Mouse (Mus musculus): ENCODE measurements around the gene Serinc2. TPM values are rescaled to one million over a fixed set of nuclear protein-coding genes. Genes with fewer than 3 reads are reported as not detected.
"Not testable (repeated sequence)": the region's sequence is repeated elsewhere in the genome, so short reads cannot be mapped to it uniquely, and the experiment has no call there.

Gene Serinc2
- polyA plus RNA-seq, 1 experiment from 2014 or later, result 40.1 TPM

- 86% methylated on average over 8 of the region's 8 CpGs for WGBS
- H3K4me3 ChIP-seq, result no peak overlapping the region
- H3K9me3 ChIP-seq (replicated peaks), result no peaks in the 10 kb centered on the region
- no peaks in the 10 kb centered on the region for H3K36me3 ChIP-seq
- no peaks in the 10 kb centered on the region for H3K27me3 ChIP-seq (ENCODE audit: low read depth, poor library complexity, severe bottlenecking)
- no peak for DNase-seq (ENCODE audit: low spot score)
- H3K27ac ChIP-seq (replicated peaks), result no peak overlapping the region
- H3K4me1 ChIP-seq, result 0 out of 2 replicates have a peak, but pooled peaks cover 2% of the 10 kb centered on the region
Measured at GRCm38 (mm10) chr4:130244749-130245148, 34.3 kb downstream of the Serinc2 start.

- H3K36me3 ChIP-seq, result not testable (repeated sequence)
- 86% methylated on average over 1 of the region's 1 CpGs for WGBS
Measured at GRCm38 (mm10) chr4:130243621-130244020, 35.4 kb downstream of the Serinc2 start.

GRCm38 (mm10) chr4:130242956-130243355 is 36.0 kb downstream of the Serinc2 start:
- Histone ChIP-seq H3K4me3 (no peak overlapping the region), H3K27me3 (ENCODE audit: low read depth, poor library complexity, severe bottlenecking) (no peaks in the 10 kb centered on the region), H3K9me3 (replicated peaks) (no peaks in the 10 kb centered on the region), H3K4me1 (0 out of 2 replicates have a peak, but pooled peaks cover 2% of the 10 kb centered on the region), H3K27ac (replicated peaks) (no peak overlapping the region), H3K36me3 (no peaks in the 10 kb centered on the region)
- DNase-seq (ENCODE audit: low spot score), result no peak
- 88% methylated on average over 5 of the region's 5 CpGs for WGBS

More at GRCm38 (mm10) chr4:130243621-130244020, 35.4 kb downstream of the Serinc2 start:
- not testable (repeated sequence) for H3K27ac ChIP-seq (replicated peaks); DNase-seq (ENCODE audit: low spot score); H3K9me3 ChIP-seq (replicated peaks); H3K4me1 ChIP-seq; H3K4me3 ChIP-seq; H3K27me3 ChIP-seq (ENCODE audit: low read depth, poor library complexity, severe bottlenecking)

GRCm38 (mm10) chr4:130240695-130241094 is 38.3 kb downstream of the Serinc2 start:
- no peaks in the 10 kb centered on the region for H3K9me3 ChIP-seq (replicated peaks)
- H3K4me1 ChIP-seq, result 0 out of 2 replicates have a peak, but pooled peaks cover 2% of the 10 kb centered on the region
- H3K36me3 ChIP-seq, result no peaks in the 10 kb centered on the region
- no peak for DNase-seq (ENCODE audit: low spot score)
- no peaks in the 10 kb centered on the region for H3K27me3 ChIP-seq (ENCODE audit: low read depth, poor library complexity, severe bottlenecking)
- 39% methylated on average over 5 of the region's 5 CpGs for WGBS
- H3K27ac ChIP-seq (replicated peaks), result no peak overlapping the region
- H3K4me3 ChIP-seq, result no peak overlapping the region

- Histone ChIP-seq H3K27me3 (ENCODE audit: low read depth, poor library complexity, severe bottlenecking) (no peaks in the 10 kb centered on the region), H3K4me3 (no peak overlapping the region), H3K36me3 (no peaks in the 10 kb centered on the region), H3K27ac (replicated peaks) (no peak overlapping the region), H3K4me1 (0 out of 2 replicates have a peak, but pooled peaks cover 2% of the 10 kb centered on the region), H3K9me3 (replicated peaks) (no peaks in the 10 kb centered on the region; the same call in 1 of the 2 replicates)
- WGBS, result 90% methylated on average over 4 of the region's 4 CpGs
- DNase-seq (ENCODE audit: low spot score), result no peak
Measured at GRCm38 (mm10) chr4:130237607-130238006, 41.4 kb downstream of the Serinc2 start.

GRCm38 (mm10) chr4:130236361-130236760 is 42.6 kb downstream of the Serinc2 start:
- no peaks in the 10 kb centered on the region for H3K27me3 ChIP-seq (ENCODE audit: low read depth, poor library complexity, severe bottlenecking)
- H3K9me3 ChIP-seq (replicated peaks), result no peaks in the 10 kb centered on the region; the same call in 1 of the 2 replicates
- no peaks in the 10 kb centered on the region for H3K36me3 ChIP-seq
- H3K4me3 ChIP-seq, result no peak overlapping the region
- DNase-seq (ENCODE audit: low spot score), result no peak
- no peak overlapping the region for H3K27ac ChIP-seq (replicated peaks)
- H3K4me1 ChIP-seq, result 0 out of 2 replicates have a peak, but pooled peaks cover 2% of the 10 kb centered on the region
- 74% methylated on average over 8 of the region's 8 CpGs for WGBS

- no peak overlapping the region for H3K4me3 ChIP-seq
- no peak overlapping the region for H3K27ac ChIP-seq (replicated peaks)
- no peaks in the 10 kb centered on the region for H3K4me1 ChIP-seq
- H3K9me3 ChIP-seq (replicated peaks), result no peaks in the 10 kb centered on the region
- no peaks in the 10 kb centered on the region for H3K27me3 ChIP-seq (ENCODE audit: low read depth, poor library complexity, severe bottlenecking)
- H3K36me3 ChIP-seq, result no peaks in the 10 kb centered on the region
- no peak for DNase-seq (ENCODE audit: low spot score)
Measured at GRCm38 (mm10) chr4:130224071-130224470, 54.9 kb downstream of the Serinc2 start.

GRCm38 (mm10) chr4:130222179-130222578 is 56.8 kb downstream of the Serinc2 start, which contains the start of gene Gm853:
Gene Gm853 (minus strand): TSS chr4:130222401.
- 55% methylated on average over 4 of the region's 4 CpGs for WGBS
- Histone ChIP-seq H3K4me3 (no peak within 1 kb of the TSS), H3K9me3 (replicated peaks) (no peaks in the 10 kb centered on the region), H3K27me3 (ENCODE audit: low read depth, poor library complexity, severe bottlenecking) (no peaks in the 10 kb centered on the region), H3K4me1 (no peaks in the 10 kb centered on the region), H3K27ac (replicated peaks) (no peak within 1 kb of the TSS), H3K36me3 (no peaks in the 10 kb centered on the region)
- DNase-seq (ENCODE audit: low spot score), result no peak

- H3K4me3 ChIP-seq, result no peak overlapping the region
- DNase-seq (ENCODE audit: low spot score), result no peak
- WGBS, result 81% methylated on average over 9 of the region's 9 CpGs
- no peaks in the 10 kb centered on the region for H3K27me3 ChIP-seq (ENCODE audit: low read depth, poor library complexity, severe bottlenecking)
- H3K36me3 ChIP-seq, result no peaks in the 10 kb centered on the region
- no peak overlapping the region for H3K27ac ChIP-seq (replicated peaks)
- no peaks in the 10 kb centered on the region for H3K9me3 ChIP-seq (replicated peaks)
- no peaks in the 10 kb centered on the region for H3K4me1 ChIP-seq
Measured at GRCm38 (mm10) chr4:130220176-130220575, 58.8 kb downstream of the Serinc2 start.

GRCm38 (mm10) chr4:130215392-130215791 is 63.6 kb downstream of the Serinc2 start:
- DNase-seq (ENCODE audit: low spot score), result no peak
- WGBS, result 95% methylated on average over 8 of the region's 8 CpGs
- no peaks in the 10 kb centered on the region for H3K4me1 ChIP-seq
- no peaks in the 10 kb centered on the region for H3K27me3 ChIP-seq (ENCODE audit: low read depth, poor library complexity, severe bottlenecking)
- no peaks in the 10 kb centered on the region for H3K9me3 ChIP-seq (replicated peaks)
- no peak overlapping the region for H3K4me3 ChIP-seq
- H3K27ac ChIP-seq (replicated peaks), result no peak overlapping the region
- no peaks in the 10 kb centered on the region for H3K36me3 ChIP-seq

- Histone ChIP-seq H3K9me3 (replicated peaks) (no peaks in the 10 kb centered on the region), H3K36me3 (no peaks in the 10 kb centered on the region), H3K4me3 (no peak overlapping the region), H3K4me1 (no peaks in the 10 kb centered on the region), H3K27me3 (ENCODE audit: low read depth, poor library complexity, severe bottlenecking) (no peaks in the 10 kb centered on the region), H3K27ac (replicated peaks) (no peak overlapping the region)
- 82% methylated on average over 10 of the region's 10 CpGs for WGBS
- DNase-seq (ENCODE audit: low spot score), result no peak
Measured at GRCm38 (mm10) chr4:130213857-130214256, 65.1 kb downstream of the Serinc2 start.

- H3K9me3 ChIP-seq (replicated peaks), result 0 out of 2 replicates have a peak, but pooled peaks cover under 1% of the 10 kb centered on the region
- no peak for DNase-seq (ENCODE audit: low spot score)
- 93% methylated on average over 4 of the region's 4 CpGs for WGBS
- no peaks in the 10 kb centered on the region for H3K4me1 ChIP-seq
- H3K27ac ChIP-seq (replicated peaks), result no peak overlapping the region
- H3K36me3 ChIP-seq, result no peaks in the 10 kb centered on the region
- no peaks in the 10 kb centered on the region for H3K27me3 ChIP-seq (ENCODE audit: low read depth, poor library complexity, severe bottlenecking)
- no peak overlapping the region for H3K4me3 ChIP-seq
Measured at GRCm38 (mm10) chr4:130213197-130213596, 65.8 kb downstream of the Serinc2 start.

GRCm38 (mm10) chr4:130212421-130212820 is 66.6 kb downstream of the Serinc2 start:
- Histone ChIP-seq H3K4me1 (no peaks in the 10 kb centered on the region), H3K9me3 (replicated peaks) (peaks cover 7% of the 10 kb centered on the region; the same call in 1 of the 2 replicates), H3K27me3 (ENCODE audit: low read depth, poor library complexity, severe bottlenecking) (no peaks in the 10 kb centered on the region), H3K36me3 (no peaks in the 10 kb centered on the region), H3K27ac (replicated peaks) (no peak overlapping the region), H3K4me3 (no peak overlapping the region)
- WGBS, result 79% methylated on average over 7 of the region's 7 CpGs
- no peak for DNase-seq (ENCODE audit: low spot score)

- no peak overlapping the region for H3K4me3 ChIP-seq
- 96% methylated on average over 2 of the region's 2 CpGs for WGBS
- no peak overlapping the region for H3K27ac ChIP-seq (replicated peaks)
- DNase-seq (ENCODE audit: low spot score), result no peak
- peaks cover 12% of the 10 kb centered on the region; the same call in 1 of the 2 replicates for H3K9me3 ChIP-seq (replicated peaks)
- H3K4me1 ChIP-seq, result no peaks in the 10 kb centered on the region
- H3K36me3 ChIP-seq, result no peaks in the 10 kb centered on the region
- H3K27me3 ChIP-seq (ENCODE audit: low read depth, poor library complexity, severe bottlenecking), result no peaks in the 10 kb centered on the region
Measured at GRCm38 (mm10) chr4:130211870-130212269, 67.1 kb downstream of the Serinc2 start.
